ENCODE assay signal across 27 mouse cellular contexts in the genomic region with DNA sequence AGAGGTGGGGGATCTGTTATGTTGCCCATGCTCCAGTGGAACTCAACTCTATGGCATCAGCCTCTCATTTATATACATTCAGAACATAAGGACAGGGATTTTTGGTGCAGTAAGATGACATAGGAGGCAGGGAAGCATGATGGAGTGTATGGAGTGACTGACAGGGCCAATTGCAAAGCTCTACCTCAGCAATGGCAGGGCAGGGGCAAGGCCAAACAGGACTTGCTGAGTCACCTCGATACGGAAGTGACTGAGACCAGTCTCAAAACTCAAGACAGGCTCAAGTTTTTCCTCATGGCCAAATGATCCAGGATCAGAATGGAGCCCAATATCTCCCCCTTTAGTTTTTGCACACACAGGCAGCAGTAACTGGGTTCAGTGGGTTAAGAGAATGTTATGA. TPM values are rescaled to one million over a fixed set of nuclear protein-coding genes. Genes with fewer than 3 reads are reported as not detected.
DNase-seq lines count a peak whose midpoint lies in the region; ATAC-seq and TF ChIP-seq lines count a peak whose summit lies in the region.
"Had no signal": no experiment of that assay in that cellular context is flagged by ENCODE, and none has a peak within 500 bp of the region (broad histone marks: within the 10 kb centered on the region; RNA-seq: fewer than 3 reads in every experiment).

No protein-coding gene starts in this region.

- TF ChIP-seq POLR2A in testis, adult 2 months (IDR thresholded peaks at IDR 0.05; ENCODE audit: control insufficient read depth, low read depth, low read length), result no peak

- no peaks in the 10 kb centered on the region for H3K27me3 ChIP-seq in testis, adult 2 months (ENCODE audit: control insufficient read depth, insufficient read depth, low read length)
- H3K27me3 ChIP-seq: embryonic facial prominence, embryonic 15.5 days; heart, embryonic 15.5 days; hindbrain, embryonic 15.5 days had no signal

- peak overlapping the region; percentile 66 for H3K4me3 ChIP-seq in testis, adult 2 months (ENCODE audit: control insufficient read depth, low read depth, low read length)
- H3K4me3 ChIP-seq: embryonic facial prominence, embryonic 15.5 days; erythroblast, embryonic 14.5 days; forebrain, embryonic 10.5 days; heart, adult 2 months; heart, embryonic 15.5 days; hindbrain, embryonic 10.5 days; hindbrain, embryonic 15.5 days had no signal

- DNase-seq in adrenal gland, postnatal 36 days, result peak; percentile 36 to 49
- no peak for DNase-seq in adrenal gland, adult 8-10 months
- no peak for DNase-seq in testis, postnatal 14 days (ENCODE audit: low spot score)
- peak; percentile 63 for DNase-seq in ZHBTc4 (ENCODE audit: low read depth, low spot score)
- no peak for DNase-seq in yolk sac, embryonic 10.5 days (ENCODE audit: low spot score)
- DNase-seq: adrenal gland, postnatal 14 days; cerebellum, adult 11 months; cerebellum, adult 8-10 months; cerebellum, postnatal 14 days; embryo, embryonic 11 days; gastrocnemius, postnatal 10 days; heart, adult 2 months; heart, postnatal 14 days had no signal

- no peaks in the 10 kb centered on the region for H3K4me1 ChIP-seq in testis, adult 2 months (ENCODE audit: control insufficient read depth, insufficient read depth, low read length)
- H3K4me1 ChIP-seq: embryonic facial prominence, embryonic 15.5 days; forebrain, embryonic 10.5 days; heart, embryonic 15.5 days; hindbrain, embryonic 10.5 days; hindbrain, embryonic 15.5 days had no signal

- peaks cover 2% of the 10 kb centered on the region; the same call in 1 of the 2 replicates for H3K36me3 ChIP-seq in testis, adult 2 months (ENCODE audit: control insufficient read depth, insufficient read depth, low read length)

- ATAC-seq in activated CD4-positive, CD25-positive, alpha-beta regulatory T cell, adult 4 months, result no peak
- ATAC-seq: forebrain, embryonic 14.5 days; inflammation-experienced regulatory T-cells, adult 6 months; intestine, postnatal 0 days had no signal

- no peak overlapping the region for H3K27ac ChIP-seq in testis, adult 2 months (ENCODE audit: control insufficient read depth, insufficient read depth, low read depth, low read length)
- H3K27ac ChIP-seq: embryonic facial prominence, embryonic 15.5 days; forebrain, embryonic 10.5 days; heart, adult 2 months; heart, embryonic 15.5 days; hindbrain, embryonic 10.5 days; hindbrain, embryonic 15.5 days had no signal

- no peak for TF ChIP-seq CTCF in testis, adult 2 months (IDR thresholded peaks at IDR 0.05; ENCODE audit: control insufficient read depth, insufficient read depth, insufficient replicate concordance, low read depth, low read length)

RNA-seq across cellular contexts. Expression of a gene that starts 18.9 kb away (rescaled TPM):
- 10 to 100 TPM; 76.2 to 76.3 TPM for total RNA-seq in adrenal gland, postnatal 36 days (2021)
- total RNA-seq in adrenal gland, adult 8-10 months (2022), result 10 to 100 TPM; 66.3 to 78.3 (median 75.6) TPM
- 38.9 and 41.0 TPM in 2 replicates for polyA plus RNA-seq in testis, adult 2 months (2012; rRNA removed)
- polyA plus RNA-seq in activated CD4-positive, CD25-positive, alpha-beta regulatory T cell, adult 4 months (2017; shearing (Covaris generic)), result 10 to 100 TPM; 20.3 to 20.8 TPM

RNA-seq across cellular contexts. Expression of a gene that starts 55.1 kb away (rescaled TPM):
- total RNA-seq in adrenal gland, postnatal 36 days (2021), result 10 to 100 TPM; 41.2 to 49.0 TPM
- total RNA-seq in adrenal gland, adult 8-10 months (2022), result 10 to 100 TPM; 38.4 to 54.5 (median 46.0) TPM
- 3.8 TPM in 2 replicates for polyA plus RNA-seq in testis, adult 2 months (2012; rRNA removed)
- 10 to 100 TPM; 12.5 to 16.5 TPM for polyA plus RNA-seq in activated CD4-positive, CD25-positive, alpha-beta regulatory T cell, adult 4 months (2017; shearing (Covaris generic))

RNA-seq across cellular contexts. Expression of a gene that starts 58.5 kb away (rescaled TPM):
- total RNA-seq in adrenal gland, postnatal 36 days (2021), result 1 to 10 TPM; 4.7 to 4.9 TPM
- total RNA-seq in adrenal gland, adult 8-10 months (2022), result 10 to 100 TPM in 1 of 4 experiments, 1 to 10 TPM in 3; 9.1 to 11.2 (median 9.5) TPM
- 0.46 and 1.8 TPM in 2 replicates for polyA plus RNA-seq in testis, adult 2 months (2012; rRNA removed)
- polyA plus RNA-seq in activated CD4-positive, CD25-positive, alpha-beta regulatory T cell, adult 4 months (2017; shearing (Covaris generic)), result not detected
- total RNA-seq: common myeloid progenitor, adult 5-6 weeks; MEL had no signal
- polyA plus RNA-seq: erythroblast, embryonic 14.5 days; heart, embryonic 11.5 days had no signal

Comparison
In these comparisons a context has a peak if more than half of its experiments do, and no peak if none do; other contexts are left out.
1. DNase-seq: peak in adrenal gland, postnatal 36 days (2 of 2) and ZHBTc4 (single experiment); none in adrenal gland, adult 8-10 months (single experiment), testis, postnatal 14 days (single experiment) and yolk sac, embryonic 10.5 days (single experiment).